Mouse (Mus musculus): Measurements from ENCODE around the gene Hnf1a.

The Hnf1a gene

DNA sequence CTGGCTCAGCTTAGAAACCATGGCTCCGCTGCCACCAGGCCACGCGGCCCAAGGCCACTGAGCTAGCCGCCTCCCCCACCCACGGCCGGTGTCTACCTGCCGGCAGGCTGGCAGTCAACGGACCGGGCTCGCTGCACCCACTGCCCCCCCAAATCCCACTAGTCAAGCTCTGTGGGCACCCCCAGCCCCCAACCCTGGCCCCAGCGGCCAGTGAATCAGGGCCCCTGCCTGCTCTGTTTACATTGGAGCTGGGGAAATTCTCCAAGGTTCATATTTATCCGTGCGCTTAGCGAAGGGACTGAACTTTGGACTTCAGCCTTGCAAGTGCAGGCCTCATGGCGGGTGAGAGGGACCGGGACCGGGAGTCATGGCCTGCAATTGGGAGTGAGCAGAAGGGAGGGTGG is at the start of gene Hnf1a:
Hnf1a (minus strand) TSS at position 271 of the 404 bp plus-strand sequence.
- in situ Hi-C loops (cut with MboI; ENCODE audit: low sequenced_read_pairs): no loop called here

DNA sequence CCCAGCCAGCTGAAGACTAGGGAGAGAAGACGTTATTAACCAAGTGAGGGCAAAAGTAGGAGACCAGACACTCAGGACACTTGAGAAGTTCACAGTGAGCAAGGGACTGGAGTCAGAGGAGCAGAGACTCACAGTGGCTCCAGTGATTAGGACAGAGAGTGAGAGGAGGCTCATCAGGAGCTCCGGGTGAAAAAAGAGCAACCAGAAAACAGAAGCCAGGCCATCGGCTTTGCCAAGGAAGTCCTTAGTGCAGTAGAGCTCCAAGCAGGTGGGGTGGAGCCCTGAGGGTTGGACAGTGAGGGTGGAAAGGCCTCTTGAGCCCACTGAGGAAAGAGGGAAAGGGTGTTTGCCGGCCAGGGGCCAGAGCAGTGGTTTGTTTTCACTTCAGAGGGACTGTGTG is 47.9 kb upstream of the Hnf1a start:
- in situ Hi-C loops (cut with MboI; ENCODE audit: low sequenced_read_pairs): no loop called here

DNA sequence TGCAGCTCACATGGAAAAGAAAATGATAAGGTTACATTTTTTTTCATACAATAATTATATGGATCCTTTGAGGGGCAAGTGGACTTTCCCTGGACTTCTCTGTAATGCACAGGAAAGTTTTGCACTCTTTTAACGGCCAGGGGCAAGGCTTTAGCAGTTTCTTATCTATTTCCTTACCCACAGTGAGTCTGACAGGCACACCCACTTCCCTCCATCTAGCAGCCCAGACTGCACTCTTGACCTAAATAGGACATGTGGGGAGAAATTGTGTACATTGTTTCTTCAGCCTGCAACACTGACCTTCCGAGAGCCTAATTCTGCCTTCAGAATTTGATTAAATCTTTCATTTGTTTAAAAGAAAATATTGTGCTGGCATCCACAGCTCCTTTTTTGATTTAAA is 47.4 kb upstream of the Hnf1a start:
- in situ Hi-C loops (cut with MboI; ENCODE audit: low sequenced_read_pairs): no loop called here

DNA sequence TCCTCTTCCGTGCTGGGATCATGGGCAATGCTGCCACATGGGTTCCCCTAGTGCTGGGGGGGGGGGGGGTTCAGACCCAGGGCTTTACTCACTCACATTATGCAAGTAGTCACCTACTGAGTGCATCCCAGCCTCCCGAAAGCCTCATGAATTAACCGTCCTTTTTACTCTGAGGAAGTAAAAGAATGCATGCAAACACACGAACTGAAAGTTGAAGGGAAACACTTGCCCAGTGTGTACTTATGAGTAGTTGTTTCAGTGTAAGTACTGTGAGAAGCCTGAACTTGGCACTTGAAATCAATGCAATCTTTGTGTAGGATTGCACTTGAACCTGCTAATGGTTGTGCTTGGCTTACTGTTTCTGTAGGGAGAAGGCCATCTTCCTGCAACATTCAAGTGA is 44.2 kb upstream of the Hnf1a start:
- in situ Hi-C loops (cut with MboI; ENCODE audit: low sequenced_read_pairs): no loop called here

DNA sequence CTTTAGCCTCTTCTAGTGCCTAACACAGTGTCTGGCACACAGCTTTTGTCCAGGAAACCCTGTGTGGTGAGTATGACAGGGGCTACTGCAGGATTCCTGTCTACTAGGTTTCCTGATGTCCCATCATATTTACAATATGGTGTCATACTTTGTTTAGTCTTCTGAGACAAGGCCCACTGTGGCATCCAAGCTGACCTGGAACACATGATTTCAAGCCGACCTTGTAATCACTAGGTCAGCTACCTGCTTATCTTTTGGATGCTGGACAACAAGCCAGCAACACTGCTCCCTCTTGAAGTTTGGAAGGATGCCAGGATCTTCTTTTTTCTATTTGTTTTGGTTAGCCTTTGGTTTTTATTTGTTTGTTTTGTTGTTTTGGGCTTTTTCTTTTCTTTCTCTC is 43.7 kb upstream of the Hnf1a start:
- in situ Hi-C loops (cut with MboI; ENCODE audit: low sequenced_read_pairs): no loop called here

DNA sequence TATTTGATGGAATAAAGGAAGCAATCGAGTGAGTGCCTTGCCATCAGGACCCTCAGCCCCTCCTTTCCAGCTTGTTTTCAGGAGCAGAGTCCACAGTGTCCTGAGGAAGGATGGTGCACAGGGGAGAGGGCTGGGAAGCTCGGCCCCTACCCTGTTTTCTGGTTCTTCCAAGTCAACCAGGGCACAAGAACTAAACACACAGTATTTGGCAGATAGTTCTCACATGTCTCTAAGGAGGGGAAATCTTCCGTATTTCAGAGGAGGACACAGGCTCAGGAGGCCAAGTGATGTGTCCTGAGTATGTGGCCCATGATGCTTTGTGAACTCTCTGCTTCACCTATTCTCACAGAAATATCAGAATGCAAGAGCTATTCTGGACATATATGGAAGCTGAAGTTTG is 42.5 kb upstream of the Hnf1a start:
- in situ Hi-C loops (cut with MboI; ENCODE audit: low sequenced_read_pairs): no loop called here

DNA sequence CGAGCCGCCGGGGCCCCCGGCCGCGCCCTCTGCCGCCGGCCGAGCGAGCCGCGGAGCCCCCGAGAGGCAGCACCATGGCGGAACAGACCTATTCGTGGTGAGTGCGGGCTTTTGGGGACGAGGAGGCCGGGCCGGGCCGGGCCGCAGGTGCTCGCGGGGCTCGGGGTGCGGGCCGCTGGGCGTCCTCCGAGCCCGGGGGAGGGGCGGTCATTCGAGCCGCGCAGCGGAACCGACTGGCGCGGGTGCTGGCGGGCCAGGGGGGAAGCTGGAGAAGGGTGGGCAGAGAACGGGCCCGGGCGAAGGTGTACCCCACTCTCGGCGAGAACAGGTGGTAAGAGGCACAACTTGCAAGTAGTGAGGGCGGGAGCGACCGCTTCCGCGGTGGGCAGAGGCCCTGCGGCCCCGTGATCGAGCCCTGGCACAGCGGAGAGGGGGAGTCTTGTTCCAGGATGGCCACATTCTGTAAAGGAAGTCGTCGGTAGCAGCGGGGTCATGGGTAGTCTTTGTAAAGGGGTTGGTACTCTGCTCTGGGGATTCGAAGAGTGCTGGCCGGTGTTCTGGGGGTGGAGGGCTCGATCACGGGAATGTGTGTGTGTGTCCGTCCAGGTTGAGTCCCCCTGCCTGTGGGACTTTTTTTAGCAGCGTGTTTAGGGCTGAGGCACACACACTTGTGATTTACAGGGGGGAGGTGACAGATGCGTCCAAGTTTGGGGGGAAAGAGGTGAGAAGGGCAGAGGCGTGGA is 40.8 kb upstream of the Hnf1a start:
- in situ Hi-C loops (cut with MboI; ENCODE audit: low sequenced_read_pairs): no loop called here

DNA sequence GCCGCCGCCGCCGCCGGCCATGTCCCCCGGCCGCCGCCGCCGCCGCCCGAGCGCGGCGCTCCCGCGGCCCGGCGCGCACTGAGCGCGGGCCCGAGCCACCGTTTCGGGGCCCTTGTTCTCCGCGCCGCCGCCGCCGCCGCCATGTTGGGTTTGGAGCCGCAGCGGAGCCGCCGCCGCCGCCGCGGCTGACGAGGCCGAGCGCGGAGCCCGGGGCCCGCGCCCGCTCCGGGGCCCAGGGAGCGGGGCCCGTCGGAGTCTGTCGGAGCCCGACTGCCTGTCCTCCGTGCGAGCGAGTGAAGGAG is 40.3 kb upstream of the Hnf1a start:
- in situ Hi-C loops (cut with MboI; ENCODE audit: low sequenced_read_pairs): no loop called here

DNA sequence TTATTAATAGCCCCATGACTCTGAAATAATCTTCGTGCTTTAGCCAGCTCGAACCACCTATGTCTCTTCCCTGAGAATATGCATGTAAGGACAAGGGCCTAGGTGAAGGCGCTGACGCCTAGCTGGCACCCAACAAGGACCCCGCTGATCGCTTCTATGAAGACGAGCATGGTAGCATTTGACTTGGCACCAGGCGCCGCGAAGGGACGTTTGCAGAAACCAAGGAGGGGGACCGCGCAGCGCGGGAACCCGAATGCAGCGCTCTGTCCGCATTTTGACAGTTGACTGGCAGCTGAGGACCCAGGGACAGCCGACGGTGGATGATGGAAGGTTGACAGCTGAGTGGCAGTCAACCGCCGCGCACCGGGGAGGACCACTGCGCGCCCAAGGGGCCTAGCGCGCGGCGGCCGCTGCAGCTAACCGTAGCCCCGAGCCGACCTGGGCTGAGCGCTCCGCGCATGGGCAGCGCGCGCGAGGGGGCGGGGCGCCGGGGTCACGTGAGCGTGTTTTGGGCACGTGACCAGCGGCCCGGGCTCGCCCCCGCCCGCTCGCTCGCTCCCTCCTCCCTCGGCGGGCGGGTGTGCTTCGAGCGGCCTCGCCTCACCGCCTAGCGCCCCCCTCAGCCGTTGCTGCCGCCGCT is 39.8 kb upstream of the Hnf1a start, which contains the start of gene Sppl3:
Sppl3 (plus strand) TSS at position 561 of the 640 bp plus-strand sequence.
- in situ Hi-C loops (cut with MboI; ENCODE audit: low sequenced_read_pairs): no loop called here

DNA sequence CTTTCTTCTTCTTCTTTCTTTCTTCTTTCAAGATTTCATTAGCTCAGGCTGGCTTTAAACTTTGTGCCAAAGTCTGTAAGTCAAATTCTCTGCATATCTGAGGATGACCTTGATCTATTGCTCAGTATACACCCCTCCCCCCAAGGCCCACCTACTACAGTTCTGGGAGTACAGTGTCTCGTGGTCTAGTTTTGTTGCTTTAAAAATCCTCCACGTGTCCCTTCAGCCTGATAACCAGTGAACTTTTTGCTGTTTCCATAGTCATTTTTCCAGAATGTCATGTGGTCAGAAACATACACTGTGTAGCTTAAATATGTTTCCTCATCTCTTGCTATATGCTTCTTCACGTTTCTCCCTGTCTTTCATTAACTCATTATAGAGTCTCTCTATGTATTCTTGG is 39.1 kb upstream of the Hnf1a start:
- in situ Hi-C loops (cut with MboI; ENCODE audit: low sequenced_read_pairs): no loop called here

DNA sequence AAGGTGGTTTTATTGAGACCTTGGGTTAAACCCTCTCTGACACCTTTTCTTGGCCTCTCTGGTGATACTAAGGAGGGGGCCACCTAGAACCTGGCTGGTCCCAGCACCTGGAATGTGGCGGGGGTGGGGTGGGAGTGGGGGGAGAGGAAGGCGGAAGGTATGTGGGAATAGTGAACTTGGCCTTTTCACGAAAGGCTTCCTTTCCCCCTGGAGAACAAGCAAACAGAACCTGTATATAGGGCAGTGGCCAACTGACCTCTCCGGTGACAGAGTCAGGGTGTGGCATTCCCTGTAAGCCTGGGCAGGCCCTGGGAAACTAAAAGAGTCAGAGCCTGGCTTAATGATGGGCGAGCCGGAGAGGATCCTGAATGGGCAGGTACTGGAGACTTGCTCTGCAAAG is 38.2 kb upstream of the Hnf1a start:
- in situ Hi-C loops (cut with MboI; ENCODE audit: low sequenced_read_pairs): no loop called here

DNA sequence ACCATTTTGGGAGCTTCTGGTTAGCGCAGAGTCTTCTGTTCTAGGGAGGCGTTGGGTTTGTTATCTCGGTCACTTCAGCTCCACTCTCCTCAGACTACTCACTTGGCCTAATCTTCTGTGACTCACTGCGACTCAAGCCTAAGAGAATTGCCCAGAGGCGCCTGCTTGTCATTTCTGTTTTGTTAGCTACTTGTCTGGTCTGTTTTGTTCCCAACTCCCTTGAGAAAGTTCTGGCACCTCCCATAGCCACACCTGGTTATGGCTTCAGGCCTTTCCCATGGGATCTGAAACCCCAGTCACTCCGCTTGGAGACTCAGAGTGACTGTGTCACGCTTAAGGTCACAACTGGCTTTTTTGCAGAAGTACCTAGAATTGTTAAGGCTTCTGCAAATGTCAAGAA is 37.4 kb upstream of the Hnf1a start:
- in situ Hi-C loops (cut with MboI; ENCODE audit: low sequenced_read_pairs): no loop called here

DNA sequence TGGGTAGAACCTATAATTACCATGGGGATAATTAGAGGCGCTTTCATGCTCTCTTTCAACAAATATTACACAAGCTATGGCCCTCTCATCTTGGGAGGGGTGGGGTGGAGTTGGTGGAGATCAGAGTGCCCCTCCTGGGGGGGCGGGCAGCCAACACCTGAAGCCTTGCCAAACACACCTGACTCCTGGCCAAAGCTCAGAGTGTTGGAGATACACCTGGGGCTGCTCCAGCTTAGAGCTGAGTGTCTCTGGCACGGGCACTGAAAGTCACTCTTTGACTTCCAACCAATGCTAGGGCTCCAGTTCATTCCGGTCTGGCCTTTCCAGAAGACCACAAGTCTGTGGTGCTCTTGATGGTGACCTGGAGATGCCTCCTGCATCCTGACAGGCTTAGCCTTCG is 36.9 kb upstream of the Hnf1a start:
- in situ Hi-C loops (cut with MboI; ENCODE audit: low sequenced_read_pairs): no loop called here

DNA sequence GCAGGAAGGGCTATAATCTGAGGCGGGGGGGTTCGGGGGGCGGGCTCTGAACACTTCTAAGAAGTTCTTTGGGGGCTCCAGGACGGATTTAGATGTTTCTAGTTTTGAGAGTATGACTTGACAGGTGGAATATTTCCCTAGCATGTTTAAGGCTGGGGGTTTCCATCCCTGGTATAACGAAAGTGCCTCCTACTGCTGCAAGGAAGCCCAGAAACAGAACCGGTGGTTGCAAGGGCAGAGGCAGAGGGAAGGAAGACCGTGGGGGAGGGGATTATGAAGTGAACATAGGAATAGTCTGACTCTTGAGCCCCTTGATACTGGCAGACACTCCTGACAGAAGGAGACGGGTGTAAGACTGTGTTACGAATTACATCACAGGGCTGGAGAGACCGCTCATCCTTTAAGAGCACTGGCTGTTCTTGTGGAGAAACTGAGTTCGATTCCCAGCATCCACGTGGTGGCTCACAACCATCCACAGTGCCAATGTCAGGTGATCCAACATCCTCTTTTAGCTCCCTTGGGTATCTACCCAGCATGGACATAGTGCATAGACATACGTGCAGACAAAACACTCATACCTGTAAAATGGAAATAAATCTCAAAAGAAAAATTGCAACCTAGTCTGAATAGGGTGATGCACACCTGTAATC is 32.5 kb upstream of the Hnf1a start:
- in situ Hi-C loops (cut with MboI; ENCODE audit: low sequenced_read_pairs): no loop called here

DNA sequence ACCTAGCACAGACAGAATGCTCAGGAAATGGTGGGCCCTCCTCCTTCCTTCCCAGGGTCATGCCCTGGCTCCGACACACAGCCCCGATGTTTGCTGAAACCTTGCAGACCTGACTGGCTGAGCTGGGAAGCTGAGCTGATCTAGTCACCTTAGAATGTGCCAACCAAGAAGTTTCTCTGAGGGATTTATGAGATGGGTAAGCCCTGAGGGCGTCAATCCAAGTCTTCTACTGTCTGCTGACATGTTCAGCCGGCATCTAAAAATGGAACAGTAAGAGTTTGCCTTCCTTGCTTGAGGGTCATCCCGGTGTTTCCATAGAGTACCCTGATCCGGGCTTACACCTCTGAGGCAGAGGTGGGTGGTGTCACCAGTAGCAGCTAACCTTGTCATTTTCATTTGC is 31.9 kb upstream of the Hnf1a start:
- in situ Hi-C loops (cut with MboI; ENCODE audit: low sequenced_read_pairs): no loop called here

DNA sequence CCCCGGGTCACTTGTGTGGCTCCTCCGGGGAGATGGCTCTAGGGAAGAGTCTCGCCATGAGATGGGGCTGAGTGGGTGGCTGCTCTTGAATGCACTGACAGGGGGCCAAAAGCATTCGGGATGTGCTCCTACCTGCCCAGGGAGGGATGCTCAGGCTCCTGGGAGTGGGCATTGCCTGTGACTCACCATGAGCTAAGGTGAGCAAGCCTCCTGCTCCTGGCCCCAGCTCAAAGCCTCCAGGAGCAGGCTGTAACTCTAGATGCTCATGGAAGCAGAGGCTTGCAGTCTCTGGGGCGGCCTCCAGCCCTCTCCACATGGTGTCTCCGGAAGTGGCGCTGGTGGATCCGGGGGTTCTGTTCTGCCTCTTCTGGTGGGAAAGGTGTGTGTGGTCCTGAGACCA is 30.6 kb upstream of the Hnf1a start:
- in situ Hi-C loops (cut with MboI; ENCODE audit: low sequenced_read_pairs): no loop called here

DNA sequence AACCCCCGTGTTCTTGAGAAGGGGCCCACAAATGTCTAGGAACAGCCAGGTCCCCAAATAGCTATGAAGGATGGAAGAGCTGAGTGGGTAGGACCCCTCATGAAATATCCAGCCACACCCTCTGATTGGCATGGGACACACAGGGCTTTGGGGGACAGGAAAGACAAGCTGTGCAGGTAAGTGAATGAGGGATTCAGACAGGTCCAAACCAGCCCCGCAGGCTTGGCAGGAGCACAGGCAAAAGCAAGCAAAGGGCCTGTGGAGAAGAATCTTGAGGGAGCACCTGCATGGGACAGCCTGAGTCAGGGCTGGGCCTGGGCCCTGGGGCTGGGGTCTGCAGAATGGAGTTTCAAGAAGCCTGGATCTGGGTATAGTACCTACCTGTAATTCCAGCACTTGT is 29.6 kb upstream of the Hnf1a start:
- in situ Hi-C loops (cut with MboI; ENCODE audit: low sequenced_read_pairs): no loop called here

DNA sequence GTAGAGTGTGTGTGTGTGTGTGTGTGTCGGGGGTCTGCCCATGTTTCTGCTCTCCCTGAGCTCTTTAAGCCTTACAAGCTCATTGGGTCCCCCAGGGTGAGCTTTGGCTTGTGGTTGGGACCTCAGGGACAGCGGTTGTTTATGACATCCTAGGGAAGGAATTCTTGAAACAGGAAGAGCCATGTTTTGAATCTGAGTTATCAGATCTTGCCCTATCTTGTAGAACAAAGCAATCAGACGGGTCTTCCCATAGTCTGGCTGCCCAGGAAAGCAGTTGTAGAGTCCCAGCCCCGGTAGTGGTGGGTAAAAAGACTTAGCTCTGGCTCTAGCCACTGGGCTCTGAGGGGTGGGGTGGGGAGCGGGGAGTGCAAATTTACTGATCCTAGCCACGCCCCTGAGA is 26.4 kb upstream of the Hnf1a start:
- in situ Hi-C loops (cut with MboI; ENCODE audit: low sequenced_read_pairs): no loop called here

DNA sequence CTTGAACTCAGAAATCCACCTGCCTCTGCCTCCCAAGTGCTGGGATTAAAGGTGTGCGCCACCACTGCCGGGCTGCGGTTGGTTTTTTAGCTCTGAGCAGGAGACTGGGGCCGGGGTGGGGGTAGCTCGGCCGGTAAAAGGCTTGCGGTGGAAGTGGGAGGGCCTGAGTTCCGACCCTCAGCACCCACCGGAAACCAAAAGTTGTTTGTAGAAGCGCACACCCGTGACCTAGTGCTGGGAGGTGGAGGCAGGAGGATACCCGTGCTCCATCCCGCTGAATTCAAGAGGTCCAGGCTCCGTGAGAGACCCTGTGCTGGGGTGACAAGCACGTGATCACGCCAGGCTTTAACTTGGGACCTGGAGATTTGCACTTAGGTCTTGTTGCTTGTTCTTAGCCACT is 25.6 kb upstream of the Hnf1a start:
- in situ Hi-C loops (cut with MboI; ENCODE audit: low sequenced_read_pairs): no loop called here

DNA sequence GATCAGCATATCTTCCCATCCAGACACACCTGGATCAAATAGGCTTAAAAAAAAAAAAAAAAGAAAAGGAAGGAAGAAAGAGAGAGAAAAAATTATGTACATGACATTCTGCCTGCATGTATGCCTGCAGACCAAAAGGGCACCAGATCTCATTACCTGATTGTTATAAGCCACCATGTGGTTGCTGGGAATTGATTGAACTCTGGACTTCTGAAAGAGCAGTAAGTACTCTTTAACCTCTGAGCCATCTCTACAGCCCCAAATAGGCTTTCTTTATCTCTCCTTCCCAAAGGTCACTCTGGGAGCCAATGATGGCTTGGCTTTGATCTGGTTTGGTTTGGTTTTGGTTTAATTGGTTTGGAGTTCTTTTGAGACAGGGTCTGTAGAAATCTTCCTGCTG is 14.2 kb upstream of the Hnf1a start:
- in situ Hi-C loops (cut with MboI; ENCODE audit: low sequenced_read_pairs): no loop called here

DNA sequence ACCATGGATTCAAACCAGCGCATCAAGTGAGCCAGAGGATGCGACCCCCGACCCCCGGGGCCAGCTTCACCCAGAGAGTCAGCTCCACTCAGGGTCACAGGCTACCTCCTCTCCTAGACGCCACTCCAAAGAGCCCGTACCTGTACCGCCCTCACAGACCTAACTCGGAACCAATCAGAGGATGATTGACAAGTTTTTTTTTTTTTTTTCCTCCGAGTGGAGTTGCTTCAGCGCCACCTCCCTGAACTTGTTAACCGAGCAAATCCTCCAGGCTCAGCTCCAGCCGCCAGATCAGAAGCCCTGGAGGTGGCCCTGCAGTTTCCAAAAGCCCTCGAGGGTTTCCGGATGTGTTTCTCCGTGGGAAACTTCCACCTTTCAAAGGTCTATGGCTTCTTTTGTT is 11.1 kb upstream of the Hnf1a start:
- in situ Hi-C loops (cut with MboI; ENCODE audit: low sequenced_read_pairs): no loop called here

DNA sequence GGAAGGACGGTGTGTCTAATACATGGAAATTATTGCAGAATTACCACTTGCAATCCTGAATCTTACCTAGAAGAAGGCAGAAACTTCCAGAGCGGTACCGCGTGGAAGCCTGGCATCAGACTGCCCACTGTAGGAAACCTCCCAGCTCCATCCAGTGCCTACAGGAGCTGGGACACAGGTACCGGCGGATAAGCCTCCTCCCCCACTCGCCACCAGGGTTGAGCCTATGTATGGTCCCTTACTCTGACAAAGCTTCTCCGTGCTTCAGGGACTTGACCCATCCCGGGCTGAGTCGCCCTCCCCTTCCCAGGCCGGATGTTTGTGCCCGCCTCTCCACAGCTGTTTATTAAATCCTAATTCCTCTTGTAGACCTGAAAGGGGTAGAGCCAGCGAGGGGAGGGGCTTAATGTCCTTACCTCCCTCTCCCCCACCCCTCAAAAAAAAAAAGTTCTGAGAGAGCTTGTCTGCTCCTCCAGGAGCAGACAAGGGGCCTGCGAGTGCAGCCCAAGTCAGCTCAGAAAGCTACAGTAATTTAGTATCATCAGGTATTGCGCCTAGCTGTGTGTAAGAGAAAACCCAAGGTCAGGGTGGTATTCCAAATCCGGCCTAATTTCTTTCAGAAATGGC is 9.3 kb upstream of the Hnf1a start:
- in situ Hi-C loops (cut with MboI; ENCODE audit: low sequenced_read_pairs): no loop called here

Measured in CH12F3 (cell line).